Mouse (Mus musculus): ENCODE measurements around the gene Shld1.

The Shld1 gene

GRCm38 (mm10) chr2:132691731-132692130 is 5.0 kb downstream of the Shld1 start:
- DNase-seq (ENCODE audit: low read depth, low spot score): no peak

- DNase-seq (ENCODE audit: low read depth, low spot score): no peak
These were observed 5.6 kb downstream of the Shld1 start for GRCm38 (mm10) chr2:132692320-132692719.

- no peak for DNase-seq (ENCODE audit: low read depth, low spot score)
These were observed 7.2 kb downstream of the Shld1 start for GRCm38 (mm10) chr2:132693980-132694379.

- DNase-seq (ENCODE audit: low read depth, low spot score): no peak
These were observed 8.8 kb downstream of the Shld1 start for GRCm38 (mm10) chr2:132695358-132696093.

GRCm38 (mm10) chr2:132696519-132696918 is 9.8 kb downstream of the Shld1 start:
- DNase-seq (ENCODE audit: low read depth, low spot score): no peak

GRCm38 (mm10) chr2:132697256-132697655 is 10.5 kb downstream of the Shld1 start:
- no peak for DNase-seq (ENCODE audit: low read depth, low spot score)

GRCm38 (mm10) chr2:132697695-132698094 is 11.0 kb downstream of the Shld1 start:
- no peak for DNase-seq (ENCODE audit: low read depth, low spot score)

- no peak for DNase-seq (ENCODE audit: low read depth, low spot score)
These were observed 11.7 kb downstream of the Shld1 start for GRCm38 (mm10) chr2:132698420-132698819.

GRCm38 (mm10) chr2:132700921-132701320 is 14.2 kb downstream of the Shld1 start:
- no peak for DNase-seq (ENCODE audit: low read depth, low spot score)

- no peak for DNase-seq (ENCODE audit: low read depth, low spot score)
These were observed 14.7 kb downstream of the Shld1 start for GRCm38 (mm10) chr2:132701451-132701886.

- DNase-seq (ENCODE audit: low read depth, low spot score): no peak
These were observed 18.7 kb downstream of the Shld1 start for GRCm38 (mm10) chr2:132705251-132705992.

GRCm38 (mm10) chr2:132706309-132706708 is 19.6 kb downstream of the Shld1 start:
- DNase-seq (ENCODE audit: low read depth, low spot score): no peak

- no peak for DNase-seq (ENCODE audit: low read depth, low spot score)
These were observed 23.8 kb downstream of the Shld1 start for GRCm38 (mm10) chr2:132710488-132710887.

- DNase-seq (ENCODE audit: low read depth, low spot score): no peak
These were observed 25.3 kb downstream of the Shld1 start for GRCm38 (mm10) chr2:132712061-132712460.

- DNase-seq (ENCODE audit: low read depth, low spot score): no peak
These were observed 27.8 kb downstream of the Shld1 start for GRCm38 (mm10) chr2:132714522-132714921.

- no peak for DNase-seq (ENCODE audit: low read depth, low spot score)
These were observed 28.2 kb downstream of the Shld1 start for GRCm38 (mm10) chr2:132714946-132715345.

- peak; percentile 18 for DNase-seq (ENCODE audit: low read depth, low spot score)
These were observed 28.8 kb downstream of the Shld1 start for GRCm38 (mm10) chr2:132715421-132716070.

- DNase-seq (ENCODE audit: low read depth, low spot score): no peak
These were observed 29.4 kb downstream of the Shld1 start for GRCm38 (mm10) chr2:132716154-132716553.

GRCm38 (mm10) chr2:132716901-132717536 is 30.3 kb downstream of the Shld1 start:
- no peak for DNase-seq (ENCODE audit: low read depth, low spot score)

- DNase-seq (ENCODE audit: low read depth, low spot score): no peak
These were observed 30.8 kb downstream of the Shld1 start for GRCm38 (mm10) chr2:132717537-132717912.

- DNase-seq (ENCODE audit: low read depth, low spot score): no peak
These were observed 34.3 kb downstream of the Shld1 start for GRCm38 (mm10) chr2:132720921-132721566.

Measured in retina, adult 2 months (tissue).